Mouse (Mus musculus) limb, embryonic 15.5 days (tissue): ENCODE measurements around the gene Dusp1. TPM values are rescaled to one million over a fixed set of nuclear protein-coding genes. Genes with fewer than 3 reads are reported as not detected.

Source experiments
- ATAC-seq: fragments of 200-750 bp; cut with Nextera tagmentation; 2 replicates; pipeline ENCODE4 v1.8.0; 2017; ENCODE audit warnings: low read depth, moderate TSS enrichment; ENCODE audit not compliant: insufficient number of reproducible peaks, low FRiP score, low TSS enrichment
- H3K27ac ChIP-seq: fragments of 300-500 bp; sonication (generic); 2 replicates; pipeline ENCODE4 v1.5.1; 2015; ENCODE audit warnings: moderate library complexity, mild to moderate bottlenecking, inconsistent platforms
- H3K27me3 ChIP-seq: fragments of 300-500 bp; sonication (generic); 2 replicates; pipeline ENCODE4 v1.6.1; 2015; ENCODE audit warnings: inconsistent platforms
- H3K36me3 ChIP-seq: fragments of 300-500 bp; sonication (generic); 2 replicates; pipeline ENCODE4 v1.6.1; 2015; ENCODE audit warnings: inconsistent platforms
- H3K4me1 ChIP-seq: fragments of 300-500 bp; sonication (generic); 2 replicates; pipeline ENCODE4 v1.6.1; 2015; ENCODE audit warnings: inconsistent platforms
- H3K4me2 ChIP-seq: fragments of 300-500 bp; sonication (generic); 2 replicates; pipeline ENCODE4 v1.6.1; 2015; ENCODE audit warnings: mild to moderate bottlenecking, inconsistent platforms
- H3K4me3 ChIP-seq: fragments of 300-500 bp; sonication (generic); 2 replicates; pipeline ENCODE4 v1.5.1; 2015; ENCODE audit warnings: mild to moderate bottlenecking, inconsistent platforms
- H3K9ac ChIP-seq: fragments of 300-500 bp; sonication (generic); 2 replicates; pipeline ENCODE4 v1.6.1; 2015; ENCODE audit warnings: inconsistent platforms
- H3K9me3 ChIP-seq: fragments of 300-500 bp; sonication (generic); 2 replicates; pipeline ENCODE4 v1.6.1; 2016; ENCODE audit warnings: inconsistent platforms
- WGBS: fragments of 180-500 bp; shearing (Covaris S2); methylation state at CpG from one replicate; pipeline ENCODE4 v1.1.7; 2015; 5-methylcytosine and 5-hydroxymethylcytosine counted together
- polyA plus RNA-seq: library from polyadenylated mRNA; unstranded; fragments of >200 nt; fragmentation: Nextera tagmentation; extraction: Ambion mirVana; gene quantifications from 2 replicates; pipeline ENCODE4 v1.2.1, GENCODE M21; 2015

Dusp1 gene
- polyA plus RNA-seq, 1 experiment from 2014 or later, result 27.3 TPM

- H3K4me2 ChIP-seq, result no peak overlapping the region
- WGBS, result 85% methylated on average over 7 of the region's 7 CpGs
Observed at GRCm38 (mm10) chr17:26531395-26532027, 30.4 kb downstream of the Dusp1 start.

GRCm38 (mm10) chr17:26530590-26531081 is 31.3 kb downstream of the Dusp1 start:
- Histone ChIP-seq H3K36me3 (no peaks in the 10 kb centered on the region), H3K4me3 (no peak overlapping the region), H3K9ac (no peak overlapping the region), H3K27ac (peak overlapping the region; percentile 80), H3K4me2 (no peak overlapping the region), H3K9me3 (no peaks in the 10 kb centered on the region), H3K27me3 (no peaks in the 10 kb centered on the region), H3K4me1 (peaks cover 25% of the 10 kb centered on the region)
- peak; percentile 56; the same call in 1 of the 2 replicates for ATAC-seq
- 9% methylated on average over 3 of the region's 3 CpGs for WGBS

More at GRCm38 (mm10) chr17:26531395-26532027, 30.4 kb downstream of the Dusp1 start:
- Histone ChIP-seq H3K4me1 (peaks cover 25% of the 10 kb centered on the region), H3K27me3 (no peaks in the 10 kb centered on the region), H3K36me3 (no peaks in the 10 kb centered on the region), H3K4me3 (no peak overlapping the region), H3K9ac (no peak overlapping the region), H3K9me3 (no peaks in the 10 kb centered on the region), H3K27ac (0 out of 2 replicates have a peak overlapping the region, but pooled peaks have one; percentile 80)
- no peak for ATAC-seq

DNA sequence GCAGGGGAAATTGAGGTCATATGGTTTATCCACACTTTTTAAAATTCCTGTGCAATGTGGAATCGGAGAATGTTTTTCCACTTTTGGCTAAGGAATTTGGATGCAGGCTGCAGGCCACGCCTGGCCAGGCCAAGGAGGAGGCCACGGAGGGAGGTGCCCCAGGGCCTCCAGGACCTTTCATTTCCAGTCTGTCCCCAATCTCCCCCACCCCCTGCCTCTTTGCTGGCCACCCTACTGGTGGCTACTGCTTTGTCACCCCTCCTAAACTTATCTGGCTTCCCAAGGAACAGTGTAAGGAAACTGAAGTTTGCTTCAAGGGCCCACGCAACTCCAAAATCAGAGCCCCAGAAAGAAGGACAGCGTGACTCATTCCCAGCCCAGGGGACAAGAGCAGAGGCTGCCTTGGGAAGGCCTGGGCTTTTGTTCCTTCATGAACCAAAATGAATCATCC is 32.1 kb downstream of the Dusp1 start:
- Histone ChIP-seq H3K4me2 (no peak overlapping the region), H3K4me3 (no peak overlapping the region), H3K27me3 (no peaks in the 10 kb centered on the region), H3K9ac (no peak overlapping the region), H3K4me1 (peaks cover 30% of the 10 kb centered on the region), H3K36me3 (no peaks in the 10 kb centered on the region), H3K9me3 (no peaks in the 10 kb centered on the region), H3K27ac (peak overlapping the region; percentile 80)
- no peak for ATAC-seq
- 42% methylated on average over 5 of the region's 5 CpGs for WGBS

DNA sequence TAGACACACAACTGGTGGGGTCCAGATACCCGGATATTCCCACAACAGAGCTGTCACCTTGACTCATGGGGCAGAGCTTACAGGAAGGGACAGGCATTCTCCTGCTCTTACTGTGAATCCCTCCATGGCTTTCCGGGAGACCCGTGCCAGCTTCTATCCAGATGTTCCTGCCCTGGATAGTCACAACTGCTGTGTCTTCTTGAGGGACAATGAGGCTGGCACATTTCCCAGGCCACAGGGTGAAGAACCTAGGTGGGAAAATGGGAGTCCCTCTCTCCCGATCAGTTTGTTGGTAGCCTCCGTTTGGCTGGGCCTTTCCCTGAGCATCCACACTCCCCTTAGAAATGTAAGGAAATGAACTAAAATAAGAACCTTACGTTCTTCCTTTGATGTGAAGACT is 33.2 kb downstream of the Dusp1 start:
- Histone ChIP-seq H3K9me3 (no peaks in the 10 kb centered on the region), H3K27me3 (no peaks in the 10 kb centered on the region), H3K36me3 (no peaks in the 10 kb centered on the region), H3K27ac (no peak overlapping the region), H3K4me3 (no peak overlapping the region), H3K9ac (no peak overlapping the region), H3K4me1 (peaks cover 27% of the 10 kb centered on the region), H3K4me2 (no peak overlapping the region)
- WGBS, result 70% methylated on average over 6 of the region's 6 CpGs
- no peak for ATAC-seq

DNA sequence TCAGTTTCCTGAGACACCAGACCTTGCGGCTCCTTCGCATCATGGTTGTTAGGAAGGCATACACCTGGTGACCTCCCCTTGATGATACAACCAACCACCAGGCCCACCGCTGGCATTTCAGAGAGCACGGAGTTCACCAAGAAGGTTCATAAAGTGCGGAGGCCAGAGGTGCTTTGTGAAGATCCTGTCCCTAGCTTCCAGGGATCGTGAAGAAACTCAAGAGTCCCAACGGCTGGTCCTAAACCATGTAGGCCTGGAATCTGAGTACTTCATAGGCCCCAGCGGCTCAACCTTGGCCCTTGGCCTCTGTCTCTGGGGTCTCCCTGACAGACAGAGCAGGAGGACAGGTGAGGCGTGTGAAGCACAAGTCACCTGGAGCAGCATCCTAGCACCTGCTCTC is 34.6 kb downstream of the Dusp1 start:
- Histone ChIP-seq H3K9me3 (no peaks in the 10 kb centered on the region), H3K4me3 (no peak overlapping the region), H3K4me2 (no peak overlapping the region), H3K9ac (no peak overlapping the region), H3K27me3 (no peaks in the 10 kb centered on the region), H3K4me1 (peaks cover 27% of the 10 kb centered on the region), H3K27ac (no peak overlapping the region), H3K36me3 (no peaks in the 10 kb centered on the region)
- 91% methylated on average over 9 of the region's 9 CpGs for WGBS
- ATAC-seq, result no peak

GRCm38 (mm10) chr17:26525316-26525715 is 36.6 kb downstream of the Dusp1 start:
- no peaks in the 10 kb centered on the region for H3K36me3 ChIP-seq
- H3K4me2 ChIP-seq, result no peak overlapping the region
- no peak overlapping the region for H3K27ac ChIP-seq
- 65% methylated on average over 7 of the region's 7 CpGs for WGBS
- no peaks in the 10 kb centered on the region for H3K9me3 ChIP-seq
- no peak overlapping the region for H3K4me3 ChIP-seq
- peaks cover 16% of the 10 kb centered on the region for H3K4me1 ChIP-seq
- H3K9ac ChIP-seq, result no peak overlapping the region
- no peak for ATAC-seq
- no peaks in the 10 kb centered on the region for H3K27me3 ChIP-seq

GRCm38 (mm10) chr17:26524801-26525200 is 37.1 kb downstream of the Dusp1 start:
- no peak for ATAC-seq
- Histone ChIP-seq H3K27ac (no peak overlapping the region), H3K4me2 (no peak overlapping the region), H3K9me3 (no peaks in the 10 kb centered on the region), H3K36me3 (no peaks in the 10 kb centered on the region), H3K27me3 (no peaks in the 10 kb centered on the region), H3K4me1 (peaks cover 11% of the 10 kb centered on the region), H3K9ac (no peak overlapping the region), H3K4me3 (no peak overlapping the region)
- 62% methylated on average over 4 of the region's 4 CpGs for WGBS

- no peaks in the 10 kb centered on the region for H3K27me3 ChIP-seq
- H3K9me3 ChIP-seq, result no peaks in the 10 kb centered on the region
- no peak overlapping the region for H3K4me3 ChIP-seq
- no peak overlapping the region for H3K27ac ChIP-seq
- H3K36me3 ChIP-seq, result no peaks in the 10 kb centered on the region
- peaks cover 7% of the 10 kb centered on the region for H3K4me1 ChIP-seq
- no peak for ATAC-seq
- H3K4me2 ChIP-seq, result no peak overlapping the region
- no peak overlapping the region for H3K9ac ChIP-seq
Observed at GRCm38 (mm10) chr17:26524316-26524715, 37.6 kb downstream of the Dusp1 start.

GRCm38 (mm10) chr17:26522711-26523110 is 39.2 kb downstream of the Dusp1 start:
- ATAC-seq, result no peak
- Histone ChIP-seq H3K9ac (no peak overlapping the region), H3K4me2 (no peak overlapping the region), H3K9me3 (no peaks in the 10 kb centered on the region), H3K27me3 (no peaks in the 10 kb centered on the region), H3K4me1 (peaks cover 5% of the 10 kb centered on the region; the same call in 1 of the 2 replicates), H3K36me3 (no peaks in the 10 kb centered on the region), H3K27ac (no peak overlapping the region), H3K4me3 (no peak overlapping the region)
- 66% methylated on average over 4 of the region's 4 CpGs for WGBS

- Histone ChIP-seq H3K9me3 (no peaks in the 10 kb centered on the region), H3K36me3 (no peaks in the 10 kb centered on the region), H3K27me3 (no peaks in the 10 kb centered on the region), H3K9ac (no peak overlapping the region), H3K4me3 (no peak overlapping the region), H3K4me1 (no peaks in the 10 kb centered on the region), H3K27ac (no peak overlapping the region), H3K4me2 (no peak overlapping the region)
- WGBS, result 79% methylated on average over 3 of the region's 3 CpGs
- ATAC-seq, result no peak
Observed at GRCm38 (mm10) chr17:26518306-26518705, 43.6 kb downstream of the Dusp1 start.

- Histone ChIP-seq H3K36me3 (no peaks in the 10 kb centered on the region), H3K4me1 (0 out of 2 replicates have a peak, but pooled peaks cover 6% of the 10 kb centered on the region), H3K4me3 (no peak overlapping the region), H3K9me3 (no peaks in the 10 kb centered on the region), H3K27ac (no peak overlapping the region), H3K4me2 (no peak overlapping the region), H3K9ac (no peak overlapping the region), H3K27me3 (no peaks in the 10 kb centered on the region)
- ATAC-seq, result no peak
- WGBS, result 89% methylated on average over 4 of the region's 4 CpGs
Observed at GRCm38 (mm10) chr17:26515675-26516074, 46.3 kb downstream of the Dusp1 start.

DNA sequence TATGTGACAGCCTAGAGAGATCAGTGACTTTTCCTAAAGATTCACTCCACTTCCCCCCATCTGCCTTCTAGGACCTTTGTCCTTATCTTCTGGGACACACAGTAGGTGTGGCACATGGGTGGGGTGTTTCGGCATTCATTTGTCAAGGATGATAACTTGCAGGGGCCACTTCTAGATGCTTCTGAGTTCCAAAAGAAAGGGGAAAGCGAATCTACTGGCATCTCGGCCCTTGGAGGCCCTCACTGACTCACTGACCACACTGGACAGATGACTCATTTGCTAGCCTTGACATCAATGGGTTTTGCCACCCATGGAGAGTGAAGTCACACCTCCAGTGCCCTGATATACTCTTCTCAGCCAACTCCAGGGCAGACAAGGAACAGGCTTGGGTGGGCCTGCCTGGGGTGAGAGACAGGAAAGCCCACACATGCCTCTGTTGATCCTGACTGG is 47.3 kb downstream of the Dusp1 start:
- no peak overlapping the region for H3K4me2 ChIP-seq
- no peaks in the 10 kb centered on the region for H3K9me3 ChIP-seq
- H3K4me3 ChIP-seq, result no peak overlapping the region
- H3K27me3 ChIP-seq, result no peaks in the 10 kb centered on the region
- no peak overlapping the region for H3K27ac ChIP-seq
- no peak for ATAC-seq
- H3K36me3 ChIP-seq, result no peaks in the 10 kb centered on the region
- peaks cover 8% of the 10 kb centered on the region; the same call in 1 of the 2 replicates for H3K4me1 ChIP-seq
- H3K9ac ChIP-seq, result no peak overlapping the region
- 66% methylated on average over 3 of the region's 3 CpGs for WGBS
